Mouse (Mus musculus) small intestine, adult 2 months (tissue): Measurements from ENCODE around the gene Cenpb.

Experiments
- CTCF ChIP-seq: fragments of 200-500 bp; IDR thresholded peaks from 2 replicates; pipeline ENCODE4 v1.5.1; 2012; ENCODE audit warnings: low read depth, mild to moderate bottlenecking, control low read depth, inconsistent platforms, low read length, moderate library complexity, mixed read lengths; ENCODE audit not compliant: insufficient replicate concordance, insufficient read length; ENCODE audit errors: extremely low read depth
- POLR2A ChIP-seq: fragments of 200-500 bp; IDR thresholded peaks from 2 replicates; pipeline ENCODE4 v1.6.1; 2012; ENCODE audit warnings: low read depth, mild to moderate bottlenecking, control low read depth, inconsistent platforms, low read length, moderate library complexity

DNA sequence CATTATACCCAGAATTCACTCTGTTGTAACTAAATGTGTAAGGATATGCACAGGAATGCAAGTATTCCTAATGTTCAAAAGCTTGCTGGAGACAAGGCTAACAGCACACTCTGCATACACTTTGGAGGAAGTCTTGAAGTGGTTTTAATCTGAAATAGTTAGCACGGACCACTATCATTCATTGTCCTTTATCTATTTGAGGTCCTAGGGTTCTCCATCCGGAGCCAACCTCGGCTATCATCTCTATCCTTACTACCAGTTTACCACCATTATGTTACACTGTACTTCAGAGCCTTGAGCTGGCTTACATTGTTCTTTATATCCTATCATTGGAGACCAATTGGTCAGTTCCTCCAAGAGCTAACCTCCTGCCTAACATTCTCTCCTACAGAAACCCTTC lies 47.4 kb upstream of the Cenpb start:
- TF ChIP-seq POLR2A (no peak), CTCF (no peak)
